Mouse (Mus musculus): ENCODE data around the gene Hs2st1.

The Hs2st1 gene

DNA sequence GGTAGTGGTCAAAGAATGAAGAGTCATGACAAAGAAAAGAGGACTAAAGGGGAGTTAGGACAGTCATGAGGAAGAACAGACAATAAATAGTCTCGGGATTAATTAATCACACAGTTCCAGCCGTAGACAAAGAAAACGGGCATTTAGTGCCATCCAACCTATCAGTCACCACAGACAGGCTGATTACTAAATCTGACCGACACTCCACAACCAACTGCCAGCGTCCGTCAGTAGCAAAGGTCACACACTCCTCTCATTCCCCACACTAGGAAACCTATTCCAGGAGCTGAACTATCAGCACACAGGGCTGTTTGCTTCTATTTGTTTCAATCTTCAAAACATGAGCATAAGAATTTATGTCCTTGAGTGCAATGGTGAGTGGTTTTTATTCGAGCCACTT lies 16.0 kb downstream of the Hs2st1 start:
- no peak for DNase-seq (ENCODE audit: low read depth, low spot score)

DNA sequence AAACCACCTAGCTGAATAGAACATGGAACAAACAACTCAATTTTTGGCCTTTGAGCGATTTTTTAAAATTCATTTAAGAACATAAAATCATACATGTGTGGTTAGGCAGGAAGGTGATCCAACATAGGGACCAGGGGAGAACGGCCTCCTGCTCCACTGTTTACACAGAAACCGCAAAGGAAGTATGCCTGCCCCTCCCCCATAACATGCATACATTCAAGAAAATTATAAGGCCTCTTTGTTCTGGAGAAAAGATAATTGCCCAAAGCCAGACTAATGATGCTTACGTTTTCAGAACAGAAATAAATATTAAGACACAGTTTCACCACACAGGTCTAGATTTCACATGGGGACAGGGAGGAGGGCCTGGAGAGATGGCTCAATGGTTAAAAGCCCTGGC lies 18.6 kb downstream of the Hs2st1 start:
- DNase-seq (ENCODE audit: low read depth, low spot score) = no peak

DNA sequence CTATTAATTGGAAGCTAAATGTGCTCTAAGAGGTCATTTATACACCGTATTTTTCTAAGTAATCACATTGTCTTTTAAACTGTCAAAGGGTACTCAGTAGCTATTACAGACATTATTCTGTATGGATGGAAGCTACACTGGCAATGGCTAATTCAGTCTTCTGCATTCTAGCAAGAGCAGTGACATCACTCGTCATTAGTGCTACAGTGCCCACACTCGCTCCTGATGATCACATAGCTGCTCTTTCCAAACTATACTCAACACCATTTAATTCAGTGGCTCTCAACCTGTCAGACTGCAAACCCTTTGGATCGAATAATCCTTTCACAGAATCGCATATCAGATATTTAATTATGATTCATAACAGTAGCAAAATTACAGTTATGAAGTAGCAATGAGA lies 19.3 kb downstream of the Hs2st1 start:
- no peak for DNase-seq (ENCODE audit: low read depth, low spot score)

- DNase-seq (ENCODE audit: low read depth, low spot score) = no peak
These were observed 19.9 kb downstream of the Hs2st1 start for GRCm38 (mm10) chr3:144550036-144550435.

GRCm38 (mm10) chr3:144548186-144548845 lies 21.7 kb downstream of the Hs2st1 start:
- DNase-seq (ENCODE audit: low read depth, low spot score) = no peak

DNA sequence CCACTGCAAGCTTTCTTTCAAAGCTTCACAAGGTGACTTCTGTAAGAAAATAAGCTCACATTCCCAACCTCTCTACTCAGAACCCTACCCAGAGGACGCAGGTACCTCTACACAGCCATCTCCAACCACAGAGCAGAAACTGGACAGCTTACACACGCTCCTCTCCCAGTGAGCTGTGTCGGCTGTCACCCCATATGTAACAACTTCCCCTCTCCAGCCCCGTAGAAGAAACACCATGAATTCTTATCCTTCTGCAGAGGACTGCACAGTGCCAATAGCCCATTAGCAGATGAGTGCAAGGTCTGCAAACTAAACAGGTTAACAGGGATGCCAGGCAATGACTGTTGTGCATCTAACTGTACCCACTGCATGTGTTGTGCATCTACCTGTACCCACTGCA lies 23.5 kb downstream of the Hs2st1 start:
- DNase-seq (ENCODE audit: low read depth, low spot score) = no peak

- DNase-seq (ENCODE audit: low read depth, low spot score) = no peak
These were observed 24.1 kb downstream of the Hs2st1 start for GRCm38 (mm10) chr3:144545832-144546231.

GRCm38 (mm10) chr3:144545152-144545551 lies 24.8 kb downstream of the Hs2st1 start:
- no peak for DNase-seq (ENCODE audit: low read depth, low spot score)

GRCm38 (mm10) chr3:144541906-144542438 lies 28.0 kb downstream of the Hs2st1 start:
- no peak for DNase-seq (ENCODE audit: low read depth, low spot score)

DNA sequence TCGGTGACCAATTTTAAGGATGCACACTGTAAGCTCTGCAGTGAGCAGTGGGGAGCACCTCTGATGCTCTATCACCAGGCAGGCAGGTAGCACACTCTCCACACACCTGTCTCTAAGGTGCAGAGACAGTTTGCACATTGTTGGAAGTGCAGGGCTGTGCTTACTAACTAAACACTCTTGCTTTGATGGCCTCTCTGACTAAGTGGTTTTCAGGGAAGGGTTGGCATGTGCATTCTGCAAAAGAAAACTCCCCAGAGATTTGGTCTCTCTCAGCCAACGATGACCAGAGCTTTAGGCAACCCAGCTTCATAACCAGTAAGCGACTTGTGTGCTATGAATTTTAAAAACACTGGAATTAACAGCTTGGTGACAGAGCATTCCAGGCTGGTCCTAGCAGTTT lies 29.2 kb downstream of the Hs2st1 start:
- no peak for DNase-seq (ENCODE audit: low read depth, low spot score)

DNA sequence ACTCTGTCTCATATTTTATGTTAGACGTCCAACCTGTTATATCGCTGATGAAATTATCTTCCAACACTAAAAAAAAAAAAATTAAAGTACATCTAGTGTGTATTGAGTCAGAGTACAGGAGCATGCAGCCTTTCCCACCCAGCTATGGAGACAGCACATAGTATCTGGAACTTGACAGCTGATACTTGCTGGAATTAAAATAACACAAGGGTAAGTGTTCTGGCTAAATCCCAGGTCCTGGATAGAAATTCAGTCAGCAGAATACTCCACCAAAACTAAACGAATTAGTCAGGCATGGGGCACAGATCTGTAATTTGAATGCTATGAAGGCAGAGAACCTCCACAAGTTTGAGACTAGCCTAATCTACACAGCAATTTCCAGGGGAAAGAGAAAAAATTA lies 30.9 kb downstream of the Hs2st1 start:
- DNase-seq (ENCODE audit: low read depth, low spot score) = no peak

DNA sequence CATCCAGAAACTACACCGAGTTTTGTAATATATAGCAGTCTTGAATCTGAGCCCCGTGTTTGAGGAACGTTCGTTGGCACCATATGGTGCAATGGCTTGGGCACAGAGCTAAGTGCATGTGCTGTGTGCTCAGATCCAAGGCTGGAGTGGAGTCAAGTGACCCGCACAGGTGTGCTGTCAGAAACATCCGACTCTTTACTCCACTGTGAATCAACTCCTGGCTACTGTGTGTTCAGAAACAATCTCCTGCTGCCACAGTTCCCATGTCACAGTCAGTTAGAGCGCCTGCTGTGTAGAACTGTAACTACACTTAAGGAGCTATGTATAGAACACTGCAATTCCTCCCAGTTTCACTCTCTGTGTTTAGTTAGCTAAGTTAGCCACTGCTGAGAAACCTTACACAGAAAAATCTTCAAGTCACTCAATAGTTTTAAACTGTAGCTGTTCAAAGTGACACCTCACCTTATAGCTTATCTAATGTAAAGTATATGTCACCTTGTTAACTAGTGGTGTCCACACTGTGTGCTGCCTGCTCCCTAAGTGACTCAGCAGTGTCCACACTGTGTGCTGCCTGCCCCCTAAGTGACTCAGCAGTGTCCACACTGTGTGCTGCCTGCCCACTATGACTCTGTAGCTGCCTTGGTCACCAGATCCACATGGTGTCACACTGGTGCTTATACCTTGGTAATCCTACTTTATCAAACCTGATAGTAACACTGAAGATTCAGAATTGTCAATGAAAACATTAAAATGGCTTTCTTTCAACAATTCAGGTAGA lies 32.7 kb downstream of the Hs2st1 start:
- no peak for DNase-seq (ENCODE audit: low read depth, low spot score)

- DNase-seq (ENCODE audit: low read depth, low spot score) = no peak
These were observed 34.9 kb downstream of the Hs2st1 start for GRCm38 (mm10) chr3:144535056-144535455.

- DNase-seq (ENCODE audit: low read depth, low spot score) = peak; percentile 71
These were observed 39.0 kb downstream of the Hs2st1 start for GRCm38 (mm10) chr3:144531023-144531422.

DNA sequence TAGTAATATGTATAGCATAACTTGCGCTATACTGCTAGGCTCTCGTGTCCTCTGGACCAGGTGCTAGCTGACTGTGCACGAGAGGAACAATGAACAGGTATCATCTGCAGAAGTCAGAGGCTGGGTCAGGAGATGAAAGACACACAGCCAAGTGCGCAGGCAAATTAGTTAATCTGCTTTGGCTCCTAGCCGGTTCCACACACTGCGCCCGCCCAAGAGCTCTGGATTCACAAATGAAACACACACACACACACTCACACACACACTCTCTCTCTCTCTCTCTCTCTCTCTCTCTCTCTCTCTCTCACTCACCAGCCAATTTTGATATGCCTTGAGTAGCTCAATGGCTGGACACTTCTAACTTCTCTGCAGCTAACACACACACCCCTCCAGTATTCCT lies 42.1 kb downstream of the Hs2st1 start:
- DNase-seq (ENCODE audit: low read depth, low spot score) = no peak

DNA sequence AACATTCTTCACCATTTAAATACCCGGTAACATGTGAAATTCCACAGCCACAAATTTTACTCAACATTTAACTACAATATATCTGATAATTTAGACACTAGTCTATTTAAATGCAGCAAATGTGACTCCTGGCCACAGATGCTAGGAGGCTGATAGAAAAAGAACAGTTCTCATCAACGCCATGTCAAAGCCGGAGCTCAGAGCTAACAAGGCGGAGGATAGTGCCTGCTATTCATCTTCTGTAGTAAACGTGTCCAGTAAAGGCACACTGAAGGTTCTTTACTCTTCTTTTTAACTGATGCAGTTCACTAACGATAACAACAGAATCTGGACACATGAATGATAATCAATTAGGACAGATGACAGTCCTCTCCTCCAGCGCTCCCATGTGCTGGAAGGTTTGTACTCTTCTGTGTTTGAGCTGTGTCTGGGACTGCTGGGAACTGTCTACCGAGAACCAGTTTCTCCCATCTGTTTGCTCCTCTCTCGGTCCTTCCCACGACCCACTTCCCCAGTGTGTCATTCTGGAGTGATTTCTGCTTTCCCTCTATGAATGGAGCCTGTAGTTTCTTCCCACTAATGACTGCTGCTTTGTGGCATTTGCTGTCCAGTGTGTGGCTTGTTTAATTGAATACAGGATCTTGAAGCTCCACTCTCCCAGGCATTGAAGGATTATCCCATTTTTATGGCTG lies 50.3 kb downstream of the Hs2st1 start:
- DNase-seq (ENCODE audit: low read depth, low spot score) = no peak

- DNase-seq (ENCODE audit: low read depth, low spot score) = no peak
These were observed 51.1 kb downstream of the Hs2st1 start for GRCm38 (mm10) chr3:144518917-144519316.

- DNase-seq (ENCODE audit: low read depth, low spot score) = no peak
These were observed 54.7 kb downstream of the Hs2st1 start for GRCm38 (mm10) chr3:144515286-144515685.

- DNase-seq (ENCODE audit: low read depth, low spot score) = no peak
These were observed 55.9 kb downstream of the Hs2st1 start for GRCm38 (mm10) chr3:144514122-144514505.

GRCm38 (mm10) chr3:144513169-144514121 lies 56.5 kb downstream of the Hs2st1 start:
- DNase-seq (ENCODE audit: low read depth, low spot score) = no peak

DNA sequence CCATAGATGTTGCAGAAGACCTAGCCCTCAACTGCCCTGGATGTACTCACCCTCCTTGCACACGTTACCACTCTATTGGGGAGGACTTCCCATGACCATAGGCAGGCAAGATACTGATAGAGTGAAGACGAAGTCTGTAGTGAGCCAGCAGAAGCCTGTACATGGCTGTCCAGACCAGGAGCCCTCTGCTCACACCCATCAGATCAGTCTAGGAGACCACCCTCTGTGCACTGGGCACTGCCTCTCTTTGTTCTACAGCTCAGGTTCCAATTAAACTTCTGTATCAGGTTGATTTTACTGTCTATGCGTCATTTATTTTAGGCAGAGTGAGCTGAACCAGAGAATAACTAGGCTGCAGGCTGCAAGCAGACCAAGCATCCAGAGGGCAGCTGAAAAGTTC lies 59.3 kb downstream of the Hs2st1 start:
- DNase-seq (ENCODE audit: low read depth, low spot score) = no peak
